Mouse (Mus musculus) hindbrain, embryonic 14.5 days (tissue): ENCODE data around the gene Lypd6. TPM values are rescaled to one million over a fixed set of nuclear protein-coding genes. Genes with fewer than 3 reads are reported as not detected.

ENCODE experiments used
- ATAC-seq: fragments of 200-750 bp; cut with Nextera tagmentation; 2 replicates; pipeline ENCODE4 v1.8.0; 2017; ENCODE audit warnings: moderate number of reproducible peaks, mild to moderate bottlenecking, moderate TSS enrichment, moderate library complexity; ENCODE audit not compliant: low FRiP score
- DNase-seq: peaks from one replicate; pipeline ENCODE4 v3.0.0-alpha.2; 2015; ENCODE audit warnings: low spot score
- H3K27ac ChIP-seq: fragments of 300-500 bp; sonication (generic); 2 replicates; pipeline ENCODE4 v1.5.1; 2014; ENCODE audit warnings: mild to moderate bottlenecking, moderate library complexity
- H3K27me3 ChIP-seq: fragments of 300-500 bp; sonication (generic); 2 replicates; pipeline ENCODE4 v1.6.1; 2014; ENCODE audit warnings: mild to moderate bottlenecking, low read length, mixed read lengths; ENCODE audit not compliant: control insufficient read depth, insufficient read depth
- H3K36me3 ChIP-seq: fragments of 300-500 bp; sonication (generic); replicated peaks from 2 replicates; pipeline ENCODE4 v1.6.1; 2014; ENCODE audit not compliant: control insufficient read depth, insufficient read depth
- H3K4me1 ChIP-seq: fragments of 300-500 bp; sonication (generic); replicated peaks from 2 replicates; pipeline ENCODE4 v1.6.1; 2014; ENCODE audit warnings: antibody characterized with exemption, low read length, mixed read lengths; ENCODE audit not compliant: control insufficient read depth, insufficient read depth
- H3K4me2 ChIP-seq: fragments of 300-500 bp; sonication (generic); replicated peaks from 2 replicates; pipeline ENCODE4 v1.6.1; 2014; ENCODE audit warnings: mild to moderate bottlenecking, moderate library complexity
- H3K4me3 ChIP-seq: fragments of 300-500 bp; sonication (generic); replicated peaks from 2 replicates; pipeline ENCODE4 v1.5.1; 2014; ENCODE audit warnings: mild to moderate bottlenecking, low read length
- H3K9ac ChIP-seq: fragments of 300-500 bp; sonication (generic); 2 replicates; pipeline ENCODE4 v1.6.1; 2014
- H3K9me3 ChIP-seq: fragments of 300-500 bp; sonication (generic); 2 replicates; pipeline ENCODE4 v1.6.1; 2016; ENCODE audit warnings: low read length; ENCODE audit not compliant: control insufficient read depth
- WGBS: fragments of 180-500 bp; shearing (Covaris S2); extraction: QIAGEN DNeasy Blood & Tissue Kit; methylation state at CpG from one replicate; pipeline ENCODE4 v1.1.7; 2014; 5-methylcytosine and 5-hydroxymethylcytosine counted together
- polyA plus RNA-seq: library from polyadenylated mRNA; unstranded; fragments of >200 nt; fragmentation: Nextera tagmentation; extraction: Ambion mirVana; gene quantifications from 2 replicates; pipeline ENCODE4 v1.2.1, GENCODE M21; 2014

Gene Lypd6
- polyA plus RNA-seq, 1 experiment from 2014 or later = 10.7 TPM

DNA sequence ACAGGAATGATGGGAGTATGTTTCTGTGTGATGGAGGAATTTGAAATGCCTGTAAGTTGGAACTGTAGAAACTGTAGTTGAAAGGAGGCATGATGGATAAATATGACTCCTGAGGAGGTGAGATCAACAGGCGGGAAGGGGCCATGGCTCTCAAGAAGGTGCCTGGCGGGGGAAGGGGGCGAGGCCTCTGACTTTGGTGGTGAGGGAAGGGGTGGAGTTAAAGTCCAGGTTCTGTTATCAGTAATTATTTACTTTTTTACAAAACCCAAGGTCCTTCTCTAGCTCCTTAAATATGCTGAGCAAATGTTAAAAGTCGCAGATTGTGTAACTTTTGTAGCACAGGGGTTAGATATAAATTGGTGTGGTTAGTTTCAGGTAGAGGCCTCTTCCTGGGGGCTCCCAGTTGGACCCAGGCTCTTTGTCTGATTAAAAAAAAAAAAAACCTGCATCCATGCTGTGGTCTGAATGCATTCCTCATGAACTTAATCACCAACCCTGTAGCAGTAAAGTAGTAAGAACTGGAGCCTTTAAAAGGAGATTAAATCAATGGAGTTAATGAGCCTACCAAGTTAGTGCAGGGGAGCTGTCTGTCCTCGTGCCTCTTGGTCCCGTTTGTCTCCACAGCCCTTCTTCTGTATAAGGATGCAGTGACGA is 37.7 kb downstream of the Lypd6 start:
- H3K9ac ChIP-seq = no peak overlapping the region
- H3K36me3 ChIP-seq = no peaks in the 10 kb centered on the region
- ATAC-seq (no peak), DNase-seq (no peak)
- no peak overlapping the region for H3K27ac ChIP-seq
- H3K27me3 ChIP-seq = no peaks in the 10 kb centered on the region
- no peaks in the 10 kb centered on the region for H3K9me3 ChIP-seq
- 75% methylated on average over 7 of the region's 7 CpGs for WGBS
- H3K4me2 ChIP-seq = no peak overlapping the region
- peaks cover 18% of the 10 kb centered on the region for H3K4me1 ChIP-seq
- no peak overlapping the region for H3K4me3 ChIP-seq

DNA sequence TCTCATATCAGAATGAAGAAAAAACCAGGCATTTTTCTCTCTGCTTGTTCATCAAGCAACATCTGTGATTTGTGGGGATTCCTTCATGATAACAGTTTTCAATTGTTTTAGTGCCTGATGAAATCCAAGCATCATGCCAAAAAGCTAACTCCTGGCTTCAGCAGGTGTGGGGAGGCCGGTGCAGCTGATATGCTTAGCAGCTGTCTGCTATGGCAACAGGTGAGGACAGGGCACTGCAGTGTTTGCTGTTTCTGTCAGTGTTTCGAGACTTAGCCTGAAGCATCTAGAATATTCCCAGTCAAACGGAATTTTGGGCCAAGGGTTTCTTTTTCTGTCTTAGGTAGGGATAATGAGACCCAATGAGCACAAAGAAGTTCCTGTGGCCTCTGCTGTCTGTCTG is 39.4 kb downstream of the Lypd6 start:
- Histone ChIP-seq H3K4me3 (no peak overlapping the region), H3K9ac (no peak overlapping the region), H3K36me3 (no peaks in the 10 kb centered on the region), H3K4me2 (no peak overlapping the region), H3K27ac (no peak overlapping the region), H3K9me3 (no peaks in the 10 kb centered on the region), H3K27me3 (no peaks in the 10 kb centered on the region), H3K4me1 (peaks cover 11% of the 10 kb centered on the region)
- WGBS = 87% methylated on average over 3 of the region's 3 CpGs
- ATAC-seq (no peak), DNase-seq (no peak)

DNA sequence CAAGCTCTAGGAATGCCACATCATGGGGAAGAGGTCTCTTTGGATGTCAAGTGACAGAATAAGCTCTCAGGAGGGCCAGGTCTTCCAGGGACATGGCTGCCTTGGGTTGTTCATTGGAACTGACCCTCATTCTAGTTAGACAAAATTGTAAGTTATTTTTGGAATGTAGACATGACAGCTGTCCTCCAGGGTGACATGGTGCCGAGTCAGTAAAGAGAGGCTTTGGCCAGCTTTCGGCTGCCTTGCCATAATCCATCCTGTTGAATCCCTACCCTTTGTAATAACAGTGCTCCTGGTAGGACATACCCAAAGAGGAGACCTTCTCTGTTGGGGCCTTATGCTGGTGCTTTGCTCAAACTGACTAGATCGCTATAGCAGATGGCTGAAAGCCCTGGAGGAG is 39.8 kb downstream of the Lypd6 start:
- H3K27ac ChIP-seq = no peak overlapping the region
- no peaks in the 10 kb centered on the region for H3K27me3 ChIP-seq
- no peak overlapping the region for H3K4me2 ChIP-seq
- H3K9ac ChIP-seq = no peak overlapping the region
- H3K9me3 ChIP-seq = no peaks in the 10 kb centered on the region
- no peaks in the 10 kb centered on the region for H3K36me3 ChIP-seq
- H3K4me1 ChIP-seq = peaks cover 7% of the 10 kb centered on the region
- no peak for DNase-seq
- no peak for ATAC-seq
- 89% methylated on average over 3 of the region's 3 CpGs for WGBS
- H3K4me3 ChIP-seq = no peak overlapping the region

DNA sequence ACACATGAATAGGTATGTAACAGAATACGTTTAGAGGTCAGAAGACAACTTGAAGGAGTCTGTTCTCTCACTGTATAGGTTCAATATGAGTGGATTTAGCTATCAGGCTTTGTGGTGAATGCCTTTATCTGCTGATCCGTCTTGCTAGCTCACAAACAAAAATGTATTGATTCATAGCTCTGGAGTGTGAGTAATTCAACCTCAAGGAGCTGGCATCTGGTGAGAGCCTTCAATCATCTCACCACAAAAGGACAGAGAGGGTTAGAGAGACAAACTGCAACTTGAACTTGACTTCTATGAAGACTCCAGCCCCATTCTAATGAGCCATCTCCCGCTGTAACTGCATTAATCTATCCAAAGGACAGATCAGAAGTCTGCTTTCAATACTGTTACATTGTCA is 40.6 kb downstream of the Lypd6 start:
- ATAC-seq = no peak
- Histone ChIP-seq H3K27me3 (no peaks in the 10 kb centered on the region), H3K9ac (no peak overlapping the region), H3K27ac (no peak overlapping the region), H3K4me2 (no peak overlapping the region), H3K9me3 (no peaks in the 10 kb centered on the region), H3K4me1 (no peaks in the 10 kb centered on the region), H3K4me3 (no peak overlapping the region), H3K36me3 (no peaks in the 10 kb centered on the region)
- WGBS = 69% methylated on average over 3 of the region's 3 CpGs
- no peak for DNase-seq

DNA sequence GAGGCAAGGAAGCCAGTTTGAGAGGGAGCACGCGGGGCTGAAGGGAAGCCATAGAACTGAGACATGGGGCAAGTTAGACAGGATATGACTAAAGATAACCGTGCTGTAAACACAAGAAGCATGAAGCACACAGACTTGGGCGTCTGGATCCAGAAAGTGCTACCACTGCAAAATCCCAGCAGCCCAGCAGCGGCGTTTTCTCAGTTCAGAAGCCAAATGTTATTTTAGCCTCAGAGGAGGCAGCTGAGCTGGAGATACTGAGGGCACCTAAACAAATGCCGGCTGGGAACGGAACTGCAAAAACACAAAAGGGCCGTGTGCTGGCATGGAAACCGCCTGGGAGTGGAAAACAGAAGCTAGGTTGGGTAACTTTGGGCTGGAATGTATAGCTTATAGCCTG is 43.9 kb downstream of the Lypd6 start:
- H3K4me3 ChIP-seq = no peak overlapping the region
- no peaks in the 10 kb centered on the region for H3K36me3 ChIP-seq
- no peaks in the 10 kb centered on the region for H3K4me1 ChIP-seq
- H3K9ac ChIP-seq = no peak overlapping the region
- H3K27me3 ChIP-seq = no peaks in the 10 kb centered on the region
- WGBS = 62% methylated on average over 10 of the region's 10 CpGs
- no peak for DNase-seq
- peak overlapping the region; percentile 36; the same call in 1 of the 2 replicates for H3K27ac ChIP-seq
- H3K9me3 ChIP-seq = no peaks in the 10 kb centered on the region
- no peak for ATAC-seq
- H3K4me2 ChIP-seq = no peak overlapping the region

DNA sequence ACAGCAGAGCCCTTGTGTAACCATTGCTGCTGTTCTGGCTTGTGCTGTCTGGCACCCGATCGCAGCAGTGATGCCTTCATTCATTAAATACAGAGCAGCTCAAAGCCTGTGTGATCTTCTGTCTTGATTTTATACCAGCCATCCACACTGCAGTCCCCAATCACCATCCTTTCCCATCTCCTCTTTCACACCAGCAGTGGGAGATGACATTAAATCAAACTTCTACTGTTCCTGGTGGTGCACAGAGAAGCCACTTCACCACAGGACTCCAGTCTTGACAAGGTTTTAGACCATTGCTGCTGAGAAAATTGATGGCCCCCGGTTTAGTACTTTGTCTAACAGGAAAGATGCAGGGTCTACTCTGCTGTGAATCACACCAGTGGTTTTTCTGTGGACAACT is 44.9 kb downstream of the Lypd6 start:
- 60% methylated on average over 3 of the region's 3 CpGs for WGBS
- Histone ChIP-seq H3K9ac (no peak overlapping the region), H3K27me3 (no peaks in the 10 kb centered on the region), H3K36me3 (no peaks in the 10 kb centered on the region), H3K4me3 (no peak overlapping the region), H3K4me1 (no peaks in the 10 kb centered on the region), H3K9me3 (no peaks in the 10 kb centered on the region), H3K4me2 (no peak overlapping the region), H3K27ac (no peak overlapping the region)
- no peak for ATAC-seq
- DNase-seq = no peak

DNA sequence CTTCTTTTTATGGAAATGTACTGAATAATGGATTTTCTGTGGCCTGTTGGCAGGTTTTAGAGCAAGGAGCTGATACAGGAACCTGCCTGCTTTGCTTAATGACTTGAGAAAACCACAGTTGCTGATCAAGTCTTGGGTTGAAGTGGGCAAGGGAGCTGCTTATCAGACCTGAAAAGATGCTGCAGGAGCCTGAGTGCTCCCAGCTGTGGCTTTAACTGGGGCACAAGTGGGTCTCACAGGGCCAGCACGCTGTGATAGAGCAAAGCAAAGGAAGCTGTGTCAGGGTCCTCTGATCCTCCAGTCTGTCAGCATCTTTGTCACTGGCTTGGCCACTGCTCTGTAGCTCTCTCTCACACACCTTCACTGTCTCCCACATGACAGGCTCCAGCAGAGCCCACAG is 45.4 kb downstream of the Lypd6 start:
- H3K4me3 ChIP-seq = no peak overlapping the region
- no peak overlapping the region for H3K9ac ChIP-seq
- H3K27ac ChIP-seq = no peak overlapping the region
- no peak for ATAC-seq
- H3K4me1 ChIP-seq = no peaks in the 10 kb centered on the region
- no peak overlapping the region for H3K4me2 ChIP-seq
- WGBS = 63% methylated on average over 1 of the region's 1 CpGs
- no peaks in the 10 kb centered on the region for H3K36me3 ChIP-seq
- no peaks in the 10 kb centered on the region for H3K9me3 ChIP-seq
- no peak for DNase-seq
- H3K27me3 ChIP-seq = no peaks in the 10 kb centered on the region

DNA sequence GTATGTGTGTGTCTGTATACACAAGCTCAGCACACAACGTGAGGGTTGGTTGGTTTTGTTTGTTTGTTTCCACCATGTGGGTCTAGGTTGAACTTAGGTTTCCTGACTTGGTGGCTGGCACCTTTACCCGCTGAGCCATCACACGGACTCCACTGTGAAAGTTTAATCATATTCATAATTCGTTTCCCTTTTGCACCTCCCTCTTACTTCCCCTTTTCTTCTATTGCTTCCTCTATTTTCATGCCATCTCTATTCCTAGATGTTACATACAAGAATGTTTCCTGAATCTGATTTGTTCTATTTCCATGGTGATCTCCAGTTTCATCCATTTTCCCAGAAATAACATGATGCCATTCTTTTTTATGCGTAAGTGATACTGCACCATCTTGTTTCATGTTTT is 46.2 kb downstream of the Lypd6 start:
- Histone ChIP-seq H3K27ac (no peak overlapping the region), H3K36me3 (no peaks in the 10 kb centered on the region), H3K9ac (no peak overlapping the region), H3K27me3 (no peaks in the 10 kb centered on the region), H3K4me3 (no peak overlapping the region), H3K4me2 (no peak overlapping the region), H3K4me1 (no peaks in the 10 kb centered on the region), H3K9me3 (no peaks in the 10 kb centered on the region)
- ATAC-seq (no peak), DNase-seq (no peak)
- 95% methylated on average over 5 of the region's 5 CpGs for WGBS

DNA sequence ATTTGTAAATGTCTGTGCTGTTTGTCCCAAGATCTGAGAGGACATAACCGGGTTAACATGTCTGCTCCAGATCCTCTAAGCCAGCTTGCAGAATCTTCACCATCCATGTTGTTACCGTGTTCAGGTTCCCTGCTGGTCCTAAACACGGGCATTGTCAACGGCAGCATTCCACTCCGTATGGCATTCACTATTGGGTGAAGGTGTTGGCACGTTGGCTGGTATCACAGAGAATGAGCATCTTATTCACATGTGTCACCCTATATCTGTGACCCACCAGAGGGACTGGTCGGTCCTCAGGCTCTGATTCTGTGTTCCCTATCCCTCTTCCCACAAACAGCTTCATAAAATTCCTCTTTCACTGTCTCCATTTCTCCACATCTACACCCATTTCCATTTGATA is 52.9 kb downstream of the Lypd6 start:
- DNase-seq (no peak), ATAC-seq (no peak)
- H3K4me1 ChIP-seq = no peaks in the 10 kb centered on the region
- H3K36me3 ChIP-seq = no peaks in the 10 kb centered on the region
- no peak overlapping the region for H3K4me2 ChIP-seq
- H3K27ac ChIP-seq = no peak overlapping the region
- no peak overlapping the region for H3K4me3 ChIP-seq
- H3K27me3 ChIP-seq = no peaks in the 10 kb centered on the region
- no peak overlapping the region for H3K9ac ChIP-seq
- 93% methylated on average over 7 of the region's 7 CpGs for WGBS
- H3K9me3 ChIP-seq = no peaks in the 10 kb centered on the region

DNA sequence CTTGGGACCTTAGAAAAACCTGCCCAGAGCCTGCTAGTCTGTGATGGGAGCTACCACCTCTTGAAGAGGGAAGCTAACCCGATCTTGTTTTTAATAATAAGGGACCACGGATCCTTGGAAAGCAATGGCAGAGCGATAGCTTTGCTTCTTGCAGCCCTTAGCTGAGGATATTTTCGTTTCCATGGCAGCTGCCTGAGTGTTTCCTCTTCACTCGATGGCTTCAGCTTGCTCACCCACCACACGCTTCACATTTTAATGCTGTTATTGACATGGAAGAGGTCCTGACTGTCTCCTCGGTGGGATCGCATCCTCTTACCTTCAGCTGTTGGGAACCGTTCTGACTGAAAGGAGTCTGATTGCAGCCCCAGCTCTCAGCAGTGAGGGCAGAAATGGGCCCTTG is 54.6 kb downstream of the Lypd6 start:
- no peak for DNase-seq
- H3K4me3 ChIP-seq = no peak overlapping the region
- no peak overlapping the region for H3K4me2 ChIP-seq
- H3K9ac ChIP-seq = no peak overlapping the region
- H3K27me3 ChIP-seq = no peaks in the 10 kb centered on the region
- no peaks in the 10 kb centered on the region for H3K36me3 ChIP-seq
- 82% methylated on average over 9 of the region's 9 CpGs for WGBS
- no peaks in the 10 kb centered on the region for H3K4me1 ChIP-seq
- no peaks in the 10 kb centered on the region for H3K9me3 ChIP-seq
- no peak overlapping the region for H3K27ac ChIP-seq
- no peak for ATAC-seq
